Mouse (Mus musculus) heart, embryonic 14.5 days (tissue): ENCODE results near the gene Amer3. TPM values are rescaled to one million over a fixed set of nuclear protein-coding genes. Genes with fewer than 3 reads are reported as not detected.
"Not testable (repeated sequence)": the region's sequence is repeated elsewhere in the genome, so short reads cannot be mapped to it uniquely, and the experiment has no call there.

ENCODE experiments used
- ATAC-seq: fragments of 200-750 bp; cut with Nextera tagmentation; 2 replicates; pipeline ENCODE4 v1.8.0; 2017; ENCODE audit warnings: low read depth, moderate TSS enrichment; ENCODE audit not compliant: insufficient number of reproducible peaks, insufficient read depth, low FRiP score
- H3K27ac ChIP-seq, 2 experiments: fragments of 200-500 bp in 1 of 2; fragments of 300-500 bp in 1 of 2; sonication (generic) in 1 of 2; replicated peaks in 1 of 2; 2 replicates each; pipeline ENCODE4 v1.5.1; 2012 to 2014; ENCODE audit warnings: low read depth in 2 of 2, low read length in 2 of 2, control low read depth in 1 of 2, mild to moderate bottlenecking in 1 of 2, mixed read lengths in 1 of 2; ENCODE audit not compliant: control insufficient read depth in 1 of 2, insufficient read depth in 1 of 2
- H3K27me3 ChIP-seq: fragments of 300-500 bp; sonication (generic); 2 replicates; pipeline ENCODE4 v1.6.1; 2014; ENCODE audit warnings: mild to moderate bottlenecking, low read length, control low read depth; ENCODE audit not compliant: control insufficient read depth, insufficient read depth
- H3K36me3 ChIP-seq: fragments of 300-500 bp; sonication (generic); 2 replicates; pipeline ENCODE4 v1.6.1; 2014; ENCODE audit warnings: mild to moderate bottlenecking, control low read depth, low read length, mixed read lengths; ENCODE audit not compliant: control insufficient read depth, insufficient read depth
- H3K4me1 ChIP-seq, 2 experiments: fragments of 200-500 bp in 1 of 2; fragments of 300-500 bp in 1 of 2; sonication (generic) in 1 of 2; 2 replicates each; pipeline ENCODE4 v1.6.1; 2012 to 2014; ENCODE audit warnings: low read length in 2 of 2, control low read depth in 1 of 2, mixed read lengths in 1 of 2; ENCODE audit not compliant: control insufficient read depth in 2 of 2, insufficient read depth in 2 of 2
- H3K4me2 ChIP-seq: fragments of 300-500 bp; sonication (generic); 2 replicates; pipeline ENCODE4 v1.6.1; 2014; ENCODE audit warnings: mild to moderate bottlenecking, low read length
- H3K4me3 ChIP-seq, 2 experiments: fragments of 200-500 bp in 1 of 2; fragments of 300-500 bp in 1 of 2; sonication (generic) in 1 of 2; 2 replicates each; pipeline ENCODE4 v1.5.1; 2012 to 2014; ENCODE audit warnings: low read length in 2 of 2, mild to moderate bottlenecking in 2 of 2, control low read depth in 1 of 2, low read depth in 1 of 2, moderate library complexity in 1 of 2; ENCODE audit not compliant: control insufficient read depth in 1 of 2, insufficient read depth in 1 of 2
- H3K9ac ChIP-seq: fragments of 300-500 bp; sonication (generic); 2 replicates; pipeline ENCODE4 v1.6.1; 2014; ENCODE audit warnings: mild to moderate bottlenecking, low read length
- H3K9me3 ChIP-seq: fragments of 300-500 bp; sonication (generic); 2 replicates; pipeline ENCODE4 v1.6.1; 2016; ENCODE audit warnings: low read length, control low read depth; ENCODE audit not compliant: control insufficient read depth
- WGBS: fragments of 180-500 bp; shearing (Covaris S2); extraction: QIAGEN DNeasy Blood & Tissue Kit; methylation state at CpG from one replicate; pipeline ENCODE4 v1.1.7; 2014; 5-methylcytosine and 5-hydroxymethylcytosine counted together
- polyA plus RNA-seq: library from polyadenylated mRNA; unstranded; fragments of >200 nt; fragmentation: Nextera tagmentation; extraction: Ambion mirVana; gene quantifications from 2 replicates; pipeline ENCODE4 v1.2.1, GENCODE M21; 2014

The Amer3 gene
- not detected in 2 replicates for polyA plus RNA-seq

DNA sequence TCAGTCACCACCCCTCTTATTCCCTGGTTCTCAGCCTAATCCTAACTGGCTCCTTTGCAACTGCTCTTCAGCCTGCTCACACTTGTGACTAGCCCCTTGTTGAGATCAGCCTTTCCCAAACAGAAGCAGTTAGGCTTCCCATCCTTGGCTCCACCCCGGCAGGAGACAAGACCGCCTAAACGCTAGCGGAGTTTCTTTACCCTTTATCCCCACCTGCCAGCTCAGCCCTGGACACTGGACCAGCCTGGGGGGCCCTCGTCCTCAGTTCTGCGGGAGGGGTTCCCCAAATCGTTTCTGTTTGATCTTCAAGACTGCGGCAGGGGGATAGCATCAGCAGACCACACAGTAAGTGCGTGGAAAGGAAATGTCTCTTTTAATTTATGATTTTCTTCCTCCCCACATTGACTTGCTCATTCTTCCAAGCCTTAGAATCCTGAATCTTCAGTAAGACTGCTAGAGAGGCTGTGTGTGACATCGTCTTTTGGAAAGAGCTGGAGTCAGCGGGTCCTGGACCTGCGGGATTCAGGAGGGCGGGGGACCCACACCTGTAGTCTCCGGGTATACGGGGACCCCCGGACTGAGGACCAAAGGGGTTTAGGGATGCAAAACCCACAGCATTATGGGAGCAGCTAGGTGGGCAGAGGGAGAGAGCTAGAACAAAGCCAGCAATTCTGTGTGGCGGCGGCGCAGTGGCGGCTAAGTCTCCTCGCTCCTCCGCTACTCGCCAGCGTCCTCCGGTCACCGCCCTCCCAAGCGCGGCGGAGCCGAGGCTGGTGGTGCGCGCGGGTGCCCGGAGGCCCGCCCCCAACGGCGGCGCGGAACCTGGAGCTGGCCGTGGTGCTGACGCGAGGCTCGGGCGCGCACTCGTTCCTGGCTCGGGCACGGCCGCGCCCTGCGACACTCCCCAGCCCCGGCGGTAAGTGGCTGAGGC, at the start of gene Amer3:
TSS of gene Amer3 (plus strand) at position 807 of the 931 bp plus-strand sequence.
- no peak within 1 kb of the TSS for H3K27ac ChIP-seq
- ATAC-seq, result peak; percentile 83
- peak within 1 kb of the TSS; percentile 38 to 39 for H3K4me3 ChIP-seq
- no peaks in the 10 kb centered on the region for H3K36me3 ChIP-seq
- H3K9ac ChIP-seq, result no peak within 1 kb of the TSS
- H3K27me3 ChIP-seq, result peaks cover 27% of the 10 kb centered on the region
- peaks cover 2 to 5% of the 10 kb centered on the region in 2 experiments; a peak in 1 of 4 replicates for H3K4me1 ChIP-seq
- WGBS, result under 1% methylated on average over 53 of the region's 53 CpGs
- H3K4me2 ChIP-seq, result peak within 1 kb of the TSS; percentile 75
- no peaks in the 10 kb centered on the region for H3K9me3 ChIP-seq

DNA sequence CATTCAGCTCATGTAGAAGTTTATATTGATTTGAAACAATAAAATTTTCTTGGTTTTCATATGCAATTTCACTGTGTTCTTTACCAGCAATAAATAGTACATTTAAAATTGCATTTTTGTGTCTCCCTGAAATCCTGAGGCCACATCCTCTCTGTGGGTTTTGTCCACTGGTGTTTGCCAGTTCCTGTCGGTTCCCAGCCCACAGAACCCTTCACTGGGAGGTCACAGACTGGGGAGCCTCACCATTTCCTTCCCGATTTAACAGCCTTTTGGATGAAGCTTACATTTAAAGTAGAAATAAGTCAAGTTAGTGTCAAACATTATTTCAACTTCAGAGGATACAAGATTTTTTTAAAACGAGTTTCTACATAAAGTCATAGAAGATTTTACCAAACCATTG, 44.9 kb upstream of the Amer3 start:
- WGBS, result 31% methylated on average over 3 of the region's 3 CpGs
- not testable (repeated sequence) for H3K9me3 ChIP-seq, H3K4me3 ChIP-seq, H3K27ac ChIP-seq, ATAC-seq, H3K9ac ChIP-seq, H3K4me1 ChIP-seq, H3K36me3 ChIP-seq, H3K4me2 ChIP-seq
- H3K27me3 ChIP-seq, result peaks cover 22% of the 10 kb centered on the region

DNA sequence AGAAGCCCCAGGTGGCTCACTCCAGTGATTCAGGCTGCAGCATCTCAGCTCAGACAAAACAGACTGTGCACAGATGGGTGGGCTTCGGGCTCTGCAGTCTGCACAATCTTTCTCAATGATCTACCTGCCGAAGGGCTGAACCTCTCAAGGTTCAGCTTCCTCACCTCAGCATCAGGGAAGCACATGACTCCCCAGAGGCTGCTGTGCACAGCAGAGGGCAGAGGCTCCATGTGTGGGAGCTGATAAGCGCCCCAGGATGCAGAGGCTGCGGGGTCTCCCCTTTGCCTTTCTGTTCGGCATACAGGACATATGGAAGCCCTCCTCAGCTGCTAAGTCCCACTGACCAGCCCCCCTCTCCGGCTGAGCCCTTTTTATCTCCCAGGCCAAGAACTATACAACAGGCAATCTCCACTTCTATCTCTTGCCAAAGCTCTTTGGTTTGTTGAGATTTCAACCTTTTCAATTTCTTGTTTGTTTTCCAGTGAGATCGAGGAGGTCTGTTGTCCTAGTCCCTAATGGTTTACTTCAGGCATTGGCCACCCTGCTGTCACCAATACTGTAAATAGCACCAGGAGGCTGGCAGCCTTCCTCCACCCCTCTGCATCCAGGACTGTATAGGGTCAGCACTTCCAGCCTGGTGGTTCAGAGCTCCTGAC, 44.3 kb upstream of the Amer3 start, which contains the start of gene Cfc1:
TSS of gene Cfc1 (plus strand) at position 606 of the 656 bp plus-strand sequence.
- WGBS, result 8% methylated on average over 7 of the region's 7 CpGs

DNA sequence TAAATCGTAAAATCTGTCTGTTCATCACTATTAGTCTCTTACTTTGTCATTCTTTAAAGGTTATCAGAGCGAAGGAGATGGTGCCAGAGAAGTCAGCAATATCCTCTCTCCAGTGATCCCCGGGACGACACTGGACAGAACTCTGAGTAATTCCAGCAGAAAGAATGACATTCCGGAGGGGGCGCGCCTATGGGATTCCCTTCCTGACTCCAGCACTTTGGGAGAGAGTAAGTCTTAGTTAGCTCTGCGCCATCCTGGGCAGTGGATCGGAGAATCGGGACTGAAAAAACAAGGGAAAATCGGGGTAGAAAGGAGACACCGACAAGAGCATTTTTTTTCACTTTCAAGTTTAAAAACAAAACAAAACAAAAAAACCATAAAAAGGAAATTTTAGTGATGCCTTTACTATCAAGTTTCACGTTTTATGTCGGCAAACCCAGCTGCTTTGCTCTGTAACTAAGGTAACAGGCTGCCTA, 43.1 kb upstream of the Amer3 start:
- H3K9ac ChIP-seq, result 0 out of 2 replicates have a peak overlapping the region, but pooled peaks have one; percentile 11
- 3% methylated on average over 14 of the region's 14 CpGs for WGBS
- no peak for ATAC-seq

More for the DNA sequence above, 44.3 kb upstream of the Amer3 start, which contains the start of gene Cfc1:
- Histone ChIP-seq H3K27me3 (peaks cover 22% of the 10 kb centered on the region), H3K4me3 (peak within 1 kb of the TSS; percentile 0 to 20; a peak in 3 of 4 replicates), H3K4me2 (peak within 1 kb of the TSS; percentile 59)
- H3K4me1 ChIP-seq, H3K27ac ChIP-seq, H3K9me3 ChIP-seq, H3K9ac ChIP-seq, H3K36me3 ChIP-seq, ATAC-seq: not testable (repeated sequence)

DNA sequence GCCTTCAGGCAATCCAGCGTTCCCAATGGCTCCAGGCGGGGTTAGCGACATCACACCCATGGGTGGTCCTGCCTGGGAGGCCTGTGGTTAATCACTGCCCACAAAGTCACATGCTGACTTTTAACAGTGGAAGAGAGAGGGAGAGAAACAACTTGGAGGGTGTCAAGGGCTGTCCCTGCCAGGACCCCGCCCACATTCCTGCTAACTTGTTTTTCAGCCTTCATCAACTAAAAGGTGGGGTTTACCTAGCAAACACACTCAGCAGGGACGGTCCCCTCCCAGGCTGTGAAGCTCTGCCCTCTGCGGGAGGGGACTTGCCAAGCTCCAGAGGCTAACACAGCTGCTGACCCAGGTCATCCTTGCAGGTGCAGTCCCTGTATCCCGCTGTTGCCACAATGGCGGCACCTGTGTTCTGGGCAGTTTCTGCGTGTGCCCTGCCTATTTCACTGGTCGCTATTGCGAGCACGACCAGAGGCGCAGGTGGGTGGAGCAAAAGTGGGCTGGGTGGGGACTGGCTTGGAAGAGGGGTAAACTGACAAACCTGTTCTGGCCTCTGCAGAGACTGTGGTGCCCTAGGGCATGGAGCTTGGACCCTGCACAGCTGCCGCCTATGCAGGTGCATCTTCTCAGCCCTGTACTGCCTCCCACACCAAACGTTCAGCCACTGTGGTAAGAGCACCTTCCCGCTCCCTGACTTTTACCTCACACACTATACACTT, 42.5 kb upstream of the Amer3 start:
- no peak for ATAC-seq
- Histone ChIP-seq H3K27ac (no peak overlapping the region), H3K4me1 (peaks cover 2 to 4% of the 10 kb centered on the region in 2 experiments; a peak in 2 of 4 replicates), H3K4me3 (peak overlapping the region; percentile 0 to 20; a peak in 3 of 4 replicates), H3K9me3 (no peaks in the 10 kb centered on the region), H3K4me2 (peak overlapping the region; percentile 59), H3K27me3 (peaks cover 22% of the 10 kb centered on the region), H3K9ac (0 out of 2 replicates have a peak overlapping the region, but pooled peaks have one; percentile 11), H3K36me3 (no peaks in the 10 kb centered on the region)
- WGBS, result 11% methylated on average over 16 of the region's 16 CpGs

More for the DNA sequence above, 43.1 kb upstream of the Amer3 start:
- H3K9me3 ChIP-seq, result no peaks in the 10 kb centered on the region
- peak overlapping the region; percentile 59 for H3K4me2 ChIP-seq
- H3K4me3 ChIP-seq, result peak overlapping the region; percentile 0 to 20; a peak in 3 of 4 replicates
- H3K27me3 ChIP-seq, result peaks cover 22% of the 10 kb centered on the region
- H3K36me3 ChIP-seq, result no peaks in the 10 kb centered on the region
- peaks cover 2 to 4% of the 10 kb centered on the region in 2 experiments; a peak in 2 of 4 replicates for H3K4me1 ChIP-seq
- H3K27ac ChIP-seq, result no peak overlapping the region

DNA sequence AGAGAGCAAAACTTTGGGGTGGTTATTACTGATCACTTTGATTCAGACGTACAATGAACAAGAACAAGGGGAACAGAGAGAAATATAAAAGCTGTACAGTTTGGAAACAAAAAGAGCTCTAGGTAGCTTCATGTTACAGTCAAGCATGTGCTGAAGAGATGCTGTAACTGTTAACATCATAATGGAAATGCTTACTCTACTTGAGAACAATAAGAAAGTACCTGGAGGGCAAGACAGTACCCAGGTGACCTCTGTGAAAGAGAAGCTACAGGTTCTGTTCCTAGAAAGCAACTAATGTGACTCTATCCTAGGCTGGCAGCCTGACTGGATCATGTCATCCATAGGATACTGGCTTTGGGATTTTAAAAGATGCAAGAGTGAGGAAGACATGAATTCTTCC, 32.4 kb upstream of the Amer3 start:
- Histone ChIP-seq H3K9ac (no peak overlapping the region), H3K4me2 (no peak overlapping the region), H3K36me3 (no peaks in the 10 kb centered on the region), H3K4me1 (no peaks in the 10 kb centered on the region), H3K27me3 (no peaks in the 10 kb centered on the region), H3K4me3 (no peak overlapping the region), H3K27ac (no peak overlapping the region), H3K9me3 (0 out of 2 replicates have a peak, but pooled peaks cover 2% of the 10 kb centered on the region)
- 60% methylated on average over 1 of the region's 1 CpGs for WGBS
- no peak for ATAC-seq

DNA sequence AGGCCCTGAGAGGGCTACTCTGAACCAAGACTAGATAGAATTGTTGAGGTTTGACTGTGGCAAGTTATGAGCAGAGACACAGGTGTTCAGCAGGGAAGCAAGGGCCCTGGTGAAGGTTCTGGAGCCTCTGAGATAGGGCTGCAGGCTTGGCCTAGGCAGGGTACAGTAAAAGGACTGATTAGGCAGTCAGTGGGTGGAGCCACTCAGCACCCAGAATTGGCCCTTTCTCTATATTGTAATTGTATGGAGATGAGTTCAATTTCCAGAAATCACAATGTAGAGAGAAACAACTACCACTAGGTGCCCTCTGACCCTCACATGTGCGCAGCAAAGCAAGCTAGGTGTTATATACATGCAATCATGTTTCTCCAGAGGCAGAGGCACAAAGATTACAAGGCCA, 25.8 kb upstream of the Amer3 start:
- Histone ChIP-seq H3K36me3 (no peaks in the 10 kb centered on the region), H3K27me3 (no peaks in the 10 kb centered on the region), H3K9me3 (no peaks in the 10 kb centered on the region), H3K4me3 (no peak overlapping the region), H3K4me1 (no peaks in the 10 kb centered on the region; a peak in 1 of 4 replicates), H3K27ac (no peak overlapping the region), H3K4me2 (no peak overlapping the region), H3K9ac (no peak overlapping the region)
- no peak for ATAC-seq
- 97% methylated on average over 1 of the region's 1 CpGs for WGBS
